Mouse (Mus musculus) CH12.LX (cell line): ENCODE data around the gene Ube2q1.

Experiments used
- CTCF ChIP-seq, 2 experiments: IDR thresholded peaks in 1 of 2; conservative IDR thresholded peaks in 1 of 2; 2 replicates each; pipeline ENCODE4 v1.5.1; 2011 to 2012; ENCODE audit warnings: low read depth in 2 of 2, low read length in 2 of 2, improper control_type of control experiment in 1 of 2, inconsistent platforms in 1 of 2, mild to moderate bottlenecking in 1 of 2, moderate library complexity in 1 of 2
- E2F4 ChIP-seq: IDR thresholded peaks from 2 replicates; pipeline ENCODE4 v1.6.1; 2011; ENCODE audit warnings: low read depth, low read length, improper control_type of control experiment; ENCODE audit not compliant: insufficient replicate concordance
- EP300 ChIP-seq: IDR thresholded peaks from 2 replicates; pipeline ENCODE4 v1.6.1; 2011; ENCODE audit warnings: low read length, improper control_type of control experiment
- POLR2A ChIP-seq: IDR thresholded peaks from 2 replicates; pipeline ENCODE4 v1.6.1; 2011; ENCODE audit warnings: low read depth, mild to moderate bottlenecking, improper control_type of control experiment, low read length
- RAD21 ChIP-seq: IDR thresholded peaks from 2 replicates; pipeline ENCODE4 v1.6.1; 2011; ENCODE audit warnings: low read depth, mild to moderate bottlenecking, low read length, improper control_type of control experiment, moderate library complexity
- ZMIZ1 ChIP-seq: IDR thresholded peaks from 2 replicates; pipeline ENCODE4 v1.6.1; 2012; ENCODE audit warnings: low read depth, mild to moderate bottlenecking, inconsistent platforms, low read length, improper control_type of control experiment

GRCm38 (mm10) chr3:89807881-89808280 lies 34.5 kb downstream of the Ube2q1 start:
- TF ChIP-seq EP300 = no peak
- TF ChIP-seq POLR2A = no peak
- no peak for TF ChIP-seq CTCF (conservative IDR thresholded peaks at IDR 0.05 in 1 of 2, IDR thresholded peaks at IDR 0.05 in 1 of 2; ENCODE audit: low read depth in 2 of 2, low read length in 2 of 2)
- TF ChIP-seq RAD21 = no peak
- no peak for TF ChIP-seq E2F4
- TF ChIP-seq ZMIZ1 = no peak
